Mouse (Mus musculus): ENCODE measurements around the gene Gm5965.
"Not testable (repeated sequence)": the region's sequence is repeated elsewhere in the genome, so short reads cannot be mapped to it uniquely, and the experiment has no call there.

Gm5965 gene

DNA sequence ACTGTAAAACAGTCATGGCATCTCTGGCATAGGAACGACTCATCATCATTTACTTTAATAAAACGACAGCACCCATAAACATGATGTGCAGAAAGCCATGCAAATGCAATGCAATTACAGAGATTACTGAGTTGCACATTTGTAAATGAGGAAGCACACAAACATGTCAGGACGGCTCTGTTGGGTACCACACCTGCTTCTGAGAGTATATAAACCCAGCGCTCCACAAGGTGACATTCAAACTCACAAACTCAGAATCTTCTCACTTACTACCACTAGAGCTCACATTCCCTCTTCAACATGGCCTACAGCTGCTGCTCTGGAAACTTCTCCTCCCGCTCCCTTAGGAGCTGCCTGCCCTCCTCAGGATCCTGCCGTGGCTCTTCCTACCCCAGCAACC is at the start of gene Gm5965:
TSS of gene Gm5965 (plus strand) at position 301 of the 400 bp plus-strand sequence.
- DNase-seq (ENCODE audit: low read depth), result no peak

DNA sequence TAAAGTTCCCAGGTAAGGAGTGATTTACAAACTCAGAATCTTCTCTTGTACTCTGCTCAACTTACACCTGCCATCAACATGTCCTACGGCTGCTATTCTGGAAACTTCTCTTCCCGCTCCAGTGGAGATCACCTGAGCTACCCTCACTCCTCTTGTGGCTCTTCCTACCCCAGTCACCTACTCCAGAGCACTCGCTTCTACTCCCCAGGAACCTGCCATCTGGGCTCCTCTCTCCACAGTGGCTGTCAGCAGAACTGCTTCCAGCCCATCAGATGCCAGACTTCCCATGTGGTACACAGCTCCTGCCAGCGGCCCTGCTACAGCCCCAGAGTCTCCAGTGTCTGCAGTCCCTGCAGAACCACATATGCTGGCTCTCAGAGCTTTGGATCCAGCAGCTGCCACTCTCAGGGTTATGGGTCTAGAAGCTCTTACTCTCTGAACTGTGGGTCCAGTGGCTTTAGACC is 48.9 kb upstream of the Gm5965 start, which contains the start of gene Krtap13-1:
TSS of gene Krtap13-1 (plus strand) at position 51 of the 464 bp plus-strand sequence.
- no peak for DNase-seq (ENCODE audit: low read depth)

DNA sequence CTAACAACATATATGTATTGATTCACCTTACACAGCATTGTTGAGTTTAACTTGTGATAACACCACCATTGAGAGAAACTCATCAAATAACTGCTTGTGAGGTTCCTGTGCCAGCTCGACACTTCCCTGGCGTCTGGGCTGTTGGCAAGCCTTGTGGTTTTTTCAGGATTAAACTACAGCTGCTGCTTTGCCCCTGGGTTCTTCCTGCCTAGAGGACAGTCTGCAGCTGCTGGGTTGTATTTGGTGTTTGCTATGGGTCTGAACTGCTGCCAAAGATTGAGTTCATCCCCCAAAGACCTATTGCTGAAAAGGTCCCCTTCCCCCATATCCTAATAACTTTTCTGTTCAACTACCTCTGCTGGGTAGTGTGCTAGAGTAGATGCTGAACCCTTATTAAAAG is 42.3 kb upstream of the Gm5965 start:
- DNase-seq (ENCODE audit: low read depth), result no peak

DNA sequence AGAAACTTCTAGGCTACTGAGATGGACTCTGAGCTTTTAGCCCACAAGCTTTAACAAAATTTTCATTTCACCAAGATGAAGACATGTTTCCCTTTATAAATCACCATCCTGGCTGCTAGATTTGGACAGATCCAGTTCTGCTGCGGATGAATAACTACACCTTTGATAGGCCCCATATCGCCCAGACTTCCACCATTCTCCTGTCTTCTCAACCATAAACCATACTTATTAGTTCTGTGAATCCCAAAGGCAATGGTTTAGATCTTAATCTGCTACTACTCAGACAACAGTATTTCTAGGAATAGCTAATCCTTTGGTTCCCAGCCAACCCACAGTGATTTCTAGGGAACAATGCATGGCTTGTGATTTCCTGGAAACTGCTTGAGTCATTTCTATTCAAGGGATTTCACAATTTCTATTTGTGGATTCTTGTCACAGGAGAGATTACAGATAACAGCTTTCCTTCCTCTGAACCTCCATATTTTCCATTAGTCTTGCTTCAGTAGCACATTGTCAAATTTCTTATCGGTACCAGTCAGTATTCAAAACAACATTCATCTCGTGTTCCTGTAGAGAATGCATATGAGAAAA is 32.9 kb upstream of the Gm5965 start:
- DNase-seq (ENCODE audit: low read depth), result no peak

DNA sequence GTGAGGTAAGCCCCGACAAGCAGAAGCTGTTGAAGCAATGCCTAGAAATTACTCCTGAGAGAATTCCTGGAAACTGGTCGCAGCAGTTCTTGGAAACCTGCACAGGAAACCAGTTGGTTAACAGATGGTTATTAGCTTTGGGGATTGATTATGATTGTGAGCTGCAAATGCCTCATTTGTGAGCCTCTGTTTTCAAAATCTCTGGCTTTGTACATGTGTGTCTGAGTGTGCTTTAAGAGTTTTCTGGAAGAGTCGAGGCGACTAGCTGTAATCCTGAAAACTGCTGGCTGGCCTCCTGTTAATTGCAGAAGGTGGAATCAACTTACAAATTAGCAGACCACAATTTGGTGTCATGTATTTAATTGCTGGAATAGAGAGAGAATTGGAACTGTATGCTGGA is 29.8 kb upstream of the Gm5965 start:
- no peak for DNase-seq (ENCODE audit: low read depth)

DNA sequence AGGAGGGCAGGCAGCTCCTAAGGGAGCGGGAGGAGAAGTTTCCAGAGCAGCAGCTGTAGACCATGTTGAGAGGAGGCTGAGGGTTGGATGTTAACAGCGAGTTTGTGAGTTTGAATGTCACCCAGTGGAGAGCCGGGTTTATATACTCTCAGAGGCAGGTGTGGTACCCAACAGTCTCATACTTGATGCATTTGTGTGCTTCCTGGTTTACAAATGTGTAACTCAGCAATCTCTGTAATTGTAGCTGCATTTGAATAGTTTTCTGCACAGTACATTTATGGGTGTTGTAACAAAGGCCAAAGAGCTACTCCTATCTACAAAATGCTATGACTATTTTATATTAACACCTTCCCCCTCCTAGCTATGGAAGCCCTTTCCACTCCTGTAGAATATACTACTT is 26.2 kb upstream of the Gm5965 start, which contains the start of gene Krtap13:
TSS of gene Krtap13 (minus strand) at position 101 of the 400 bp plus-strand sequence.
- DNase-seq (ENCODE audit: low read depth), result not testable (repeated sequence)

DNA sequence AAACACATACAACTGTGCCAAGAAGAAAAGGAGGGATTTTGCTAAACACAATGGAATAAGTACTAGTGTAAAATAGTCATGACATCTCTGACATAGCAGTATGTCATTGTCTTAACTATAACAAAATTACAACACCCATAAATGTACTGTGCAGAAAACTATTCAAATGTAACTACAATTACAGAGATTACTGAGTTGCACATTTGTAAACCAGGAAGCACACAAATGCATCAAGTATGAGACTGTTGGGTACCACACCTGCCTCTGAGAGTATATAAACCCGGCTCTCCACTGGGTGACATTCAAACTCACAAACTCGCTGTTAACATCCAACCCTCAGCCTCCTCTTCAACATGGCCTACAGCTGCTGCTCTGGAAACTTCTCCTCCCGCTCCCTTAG is 19.1 kb upstream of the Gm5965 start, which contains the start of gene 2310034C09Rik:
TSS of gene 2310034C09Rik (plus strand) at position 301 of the 400 bp plus-strand sequence.
- not testable (repeated sequence) for DNase-seq (ENCODE audit: low read depth)

DNA sequence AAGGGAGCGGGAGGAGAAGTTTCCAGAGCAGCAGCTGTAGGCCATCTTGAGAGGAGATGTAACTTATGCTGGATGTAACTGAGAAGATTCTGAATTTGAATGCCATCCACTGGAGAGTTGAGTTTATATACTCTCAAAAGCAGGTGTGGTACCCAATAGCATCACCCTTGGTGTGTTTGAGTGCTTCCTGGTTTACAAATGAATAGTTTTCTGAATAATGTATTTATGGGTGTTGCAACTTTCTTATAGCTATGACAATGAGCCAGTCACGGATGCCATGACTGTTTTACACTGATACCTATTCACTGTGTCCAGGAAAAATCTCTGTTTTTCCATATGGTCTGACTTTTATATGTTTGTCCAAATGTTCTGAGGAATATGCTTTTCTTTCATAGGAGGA is 3.6 kb upstream of the Gm5965 start, which contains the start of gene 2310057N15Rik:
TSS of gene 2310057N15Rik (minus strand) at position 101 of the 400 bp plus-strand sequence.
- no peak for DNase-seq (ENCODE audit: low read depth)

DNA sequence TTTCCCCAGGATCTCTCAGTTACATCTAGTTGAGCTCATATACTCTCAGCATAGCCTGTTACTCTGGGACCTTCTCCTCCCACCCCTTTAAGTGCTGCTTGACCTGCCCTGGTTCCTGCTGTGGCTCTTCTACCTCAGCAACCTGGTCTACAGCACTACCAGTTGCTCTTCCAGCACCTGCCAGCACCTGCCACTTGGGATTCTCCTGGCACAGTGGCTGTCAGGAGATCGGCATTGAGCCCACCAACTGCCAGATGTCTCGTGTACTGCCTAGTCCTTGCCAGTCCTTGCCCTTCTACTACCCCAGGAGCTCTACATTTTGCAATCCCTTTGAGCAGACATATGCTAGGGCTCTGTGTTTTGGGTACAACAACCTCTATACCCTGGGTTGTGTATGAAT is 9.1 kb downstream of the Gm5965 start:
- no peak for DNase-seq (ENCODE audit: low read depth)

DNA sequence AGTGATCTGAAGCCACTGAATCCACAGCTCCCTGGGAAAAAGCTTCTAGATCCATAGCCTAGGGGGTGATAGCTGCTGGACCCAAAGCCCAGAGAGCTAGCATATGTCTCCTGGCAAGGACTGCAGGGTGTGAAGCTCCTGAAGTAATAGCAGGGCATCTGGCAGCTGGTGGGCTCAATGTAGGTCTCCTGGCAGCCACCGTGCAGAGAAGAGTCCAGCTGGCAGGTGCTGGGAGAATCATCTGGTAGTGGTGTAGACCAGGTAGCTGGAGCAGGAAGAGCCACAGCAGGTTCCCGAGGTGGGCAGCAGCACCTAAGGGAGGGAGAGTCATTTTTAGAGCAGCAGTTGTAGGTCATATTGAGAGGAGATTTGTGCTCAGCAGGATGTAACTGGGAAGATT is 34.1 kb downstream of the Gm5965 start, which contains the start of gene Gm20741:
TSS of gene Gm20741 (minus strand) at position 394 of the 400 bp plus-strand sequence.
- DNase-seq (ENCODE audit: low read depth), result no peak

DNA sequence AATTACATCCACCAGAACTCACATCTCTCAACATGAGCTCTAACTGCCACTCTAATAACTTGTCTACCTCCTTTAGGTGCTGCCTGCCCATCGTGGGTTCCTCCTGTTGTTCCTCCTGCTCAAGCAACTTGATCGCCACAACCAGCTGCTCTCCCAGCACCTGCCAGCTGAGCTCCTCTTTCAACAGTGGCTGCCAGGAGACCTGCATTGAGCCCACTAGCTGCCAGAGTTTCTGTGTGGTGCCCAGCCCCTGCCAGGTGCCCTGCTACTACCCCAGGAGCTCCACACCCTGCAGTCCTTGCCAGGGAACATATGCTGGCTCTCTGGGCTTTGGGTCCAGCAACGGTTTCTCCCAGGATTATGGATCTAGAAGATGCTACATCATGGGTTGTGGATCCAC is 42.4 kb downstream of the Gm5965 start, which contains the start of gene Krtap15:
TSS of gene Krtap15 (plus strand) at position 150 of the 400 bp plus-strand sequence.
- no peak for DNase-seq (ENCODE audit: low read depth)

DNA sequence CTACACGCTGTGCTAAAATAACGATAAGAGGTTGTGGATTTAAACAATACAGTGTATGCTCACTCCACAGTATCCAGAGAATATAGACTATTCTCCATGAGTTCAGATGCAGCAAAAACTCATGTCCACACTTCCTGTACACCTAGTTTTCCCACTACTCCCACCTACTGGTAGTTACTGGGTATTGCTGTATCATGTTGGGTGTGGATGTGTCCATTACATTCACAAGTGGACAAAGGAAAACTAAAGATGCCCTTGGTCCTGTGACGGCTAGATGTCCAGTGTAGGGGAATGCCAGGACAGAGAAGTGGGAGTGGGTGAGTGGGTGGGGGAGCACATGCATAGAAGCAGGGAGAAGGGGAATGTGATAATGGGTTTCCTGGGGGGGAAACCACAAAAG is 46.0 kb downstream of the Gm5965 start:
- peak; percentile 1 for DNase-seq (ENCODE audit: low read depth)

DNA sequence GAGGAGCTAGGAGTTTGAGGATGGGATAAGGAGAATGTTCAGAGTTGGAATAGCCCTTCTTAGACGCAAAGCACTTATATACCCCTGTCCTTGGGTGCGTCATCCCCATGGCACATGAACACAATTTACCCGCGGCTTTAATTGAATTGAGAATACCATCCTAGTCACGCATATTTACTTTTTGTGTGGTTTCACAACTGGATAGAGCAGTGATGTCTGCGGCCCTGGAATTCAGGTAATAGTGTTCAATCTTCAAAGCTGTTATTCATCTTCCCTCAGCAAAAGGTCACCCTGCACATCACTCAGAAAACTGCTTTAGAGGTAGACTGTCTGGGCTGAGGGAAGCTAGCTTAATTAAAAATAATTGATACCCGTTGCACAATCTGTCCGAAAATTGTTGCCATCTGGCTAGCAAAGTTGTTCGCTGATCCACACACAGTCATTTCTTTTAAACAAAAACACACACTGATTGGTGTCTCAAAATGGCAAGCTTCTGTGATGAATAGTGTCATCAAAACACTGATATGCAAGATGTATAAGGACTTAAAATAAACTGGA is 48.5 kb downstream of the Gm5965 start, which contains the start of gene Krtap14:
TSS of gene Krtap14 (minus strand) at position 51 of the 558 bp plus-strand sequence.
- no peak for DNase-seq (ENCODE audit: low read depth)

DNA sequence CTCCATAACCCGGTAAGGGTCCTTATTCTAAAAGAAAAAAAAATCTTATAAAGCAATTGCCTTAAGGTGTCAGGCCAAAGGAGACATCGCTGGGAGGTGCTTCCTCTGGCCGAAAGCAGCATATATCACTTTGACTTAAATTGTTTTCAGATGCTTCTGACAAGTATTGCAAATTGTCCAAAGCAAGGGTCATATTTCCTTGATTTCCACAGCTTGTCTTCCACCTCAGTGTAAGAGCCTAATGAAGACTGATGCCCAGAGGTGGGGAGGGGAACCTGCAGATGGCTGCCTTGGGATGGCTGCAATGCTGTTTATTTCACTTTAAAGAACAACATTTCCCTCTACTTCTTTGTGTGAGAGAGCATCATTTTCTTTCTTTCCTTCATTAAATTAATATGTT is 49.3 kb downstream of the Gm5965 start:
- DNase-seq (ENCODE audit: low read depth), result no peak
